Mouse (Mus musculus) lung, postnatal 0 days (tissue): ENCODE measurements around the gene Ntrk3.

ENCODE experiments used
- CTCF ChIP-seq: IDR thresholded peaks from 2 replicates; pipeline ENCODE4 v1.5.1; 2016; ENCODE audit warnings: antibody characterized with exemption, mild to moderate bottlenecking
- EP300 ChIP-seq: IDR thresholded peaks from 2 replicates; pipeline ENCODE4 v1.6.1; 2016; ENCODE audit warnings: antibody characterized with exemption, mild to moderate bottlenecking, control low read depth

- TF ChIP-seq EP300 (no peak), CTCF (peak; percentile 87)
Observed at GRCm38 (mm10) chr7:78568411-78569254, 169.2 kb downstream of the Ntrk3 start.
